In genomic region chr11:102531425-102531824, GRCm38 (mm10) we compare ENCODE assay signal across 20 mouse cellular contexts. TPM values are rescaled to one million over a fixed set of nuclear protein-coding genes. Genes with fewer than 3 reads are reported as not detected.
DNase-seq lines count a peak whose midpoint lies in the region; ATAC-seq and TF ChIP-seq lines count a peak whose summit lies in the region.
"Had no signal": no experiment of that assay in that cellular context is flagged by ENCODE, and none has a peak within 500 bp of the region (broad histone marks: within the 10 kb centered on the region; RNA-seq: fewer than 3 reads in every experiment).

No protein-coding gene starts in this region.

- no peak for TF ChIP-seq EP300 in heart, adult 2 months (IDR thresholded peaks at IDR 0.05; ENCODE audit: insufficient read depth, low read depth, low read length)
- no peak for TF ChIP-seq EP300 in heart, postnatal 0 days (IDR thresholded peaks at IDR 0.05; ENCODE audit: low read depth)
- TF ChIP-seq EP300 in liver, postnatal 0 days (IDR thresholded peaks at IDR 0.05; ENCODE audit: low read depth): no peak

- DNase-seq in heart, adult 2 months: no peak
- no peak for DNase-seq in heart, postnatal 36 days
- no peak for DNase-seq in heart, postnatal 0 days (ENCODE audit: low spot score)
- DNase-seq in heart, postnatal 10 days: no peak
- DNase-seq in liver, postnatal 0 days: no peak
- DNase-seq in liver, embryonic 11.5 days (ENCODE audit: low spot score): no peak
- peak; percentile 17 for DNase-seq in kidney, postnatal 36 days
- DNase-seq in left cerebral cortex, postnatal 25 days (ENCODE audit: low spot score in 2 of 2): no peak
- DNase-seq: adrenal gland, adult 2 months; cerebellum, adult 11-12 months; cerebellum, postnatal 36 days; liver; right cerebral cortex, adult 18-20 months had no signal

- H3K9ac ChIP-seq in heart, adult 2 months (ENCODE audit: low read depth, low read length): no peak overlapping the region
- no peak overlapping the region for H3K9ac ChIP-seq in heart, postnatal 0 days (replicated peaks; ENCODE audit: low read depth, low read length)
- H3K9ac ChIP-seq in liver, postnatal 0 days (replicated peaks): no peak overlapping the region
- no peak overlapping the region for H3K9ac ChIP-seq in liver, embryonic 11.5 days (ENCODE audit: low read depth, low read length)
- H3K9ac ChIP-seq: hindbrain, embryonic 14.5 days; lung, embryonic 15.5 days; stomach, embryonic 15.5 days had no signal

- no peak for TF ChIP-seq CTCF in heart, adult 2 months (IDR thresholded peaks at IDR 0.05)
- TF ChIP-seq CTCF in heart, postnatal 0 days (IDR thresholded peaks at IDR 0.05; ENCODE audit: low read depth): no peak
- no peak for TF ChIP-seq CTCF in liver, postnatal 0 days (IDR thresholded peaks at IDR 0.05; ENCODE audit: low read depth)

- ATAC-seq in heart, postnatal 0 days (ENCODE audit: insufficient read depth, low read depth): no peak
- no peak for ATAC-seq in liver, postnatal 0 days
- no peak for ATAC-seq in liver, embryonic 11.5 days (replicated peaks; ENCODE audit: low FRiP score)
- ATAC-seq: forebrain, embryonic 14.5 days had no signal

- no peaks in the 10 kb centered on the region for H3K9me3 ChIP-seq in heart, postnatal 0 days (replicated peaks; ENCODE audit: control insufficient read depth, low read length)
- no peaks in the 10 kb centered on the region for H3K9me3 ChIP-seq in liver, postnatal 0 days (ENCODE audit: low read length)
- no peaks in the 10 kb centered on the region for H3K9me3 ChIP-seq in liver, embryonic 11.5 days (ENCODE audit: control insufficient read depth, low read length)
- H3K9me3 ChIP-seq: lung, embryonic 15.5 days; megakaryocyte, embryonic 14.5 days; stomach, embryonic 15.5 days had no signal

- WGBS in heart, adult 2 months: 46% methylated on average over 5 of the region's 5 CpGs
- 25% methylated on average over 5 of the region's 5 CpGs for WGBS in heart, postnatal 0 days
- 55% methylated on average over 5 of the region's 5 CpGs for WGBS in liver, postnatal 0 days (ENCODE audit: insufficient replicate concordance)
- WGBS in liver, embryonic 11.5 days: 66% methylated on average over 5 of the region's 5 CpGs

- H3K4me3 ChIP-seq in heart, adult 2 months: no peak overlapping the region
- no peak overlapping the region for H3K4me3 ChIP-seq in heart, postnatal 0 days (ENCODE audit: low read depth, low read length)
- H3K4me3 ChIP-seq in liver, postnatal 0 days (ENCODE audit: low read depth, low read length): no peak overlapping the region
- no peak overlapping the region for H3K4me3 ChIP-seq in liver, embryonic 11.5 days (ENCODE audit: low read depth, low read length)
- H3K4me3 ChIP-seq: erythroblast, embryonic 14.5 days; lung, embryonic 15.5 days; megakaryocyte, embryonic 14.5 days; stomach, embryonic 15.5 days had no signal

- intact Hi-C loops in heart, adult 2 months (cut with DNase I): no loop called here
- intact Hi-C loops in heart, postnatal 36 days (cut with DNase I): no loop called here
- intact Hi-C loops in heart, postnatal 10 days (cut with DNase I): no loop called here
- intact Hi-C loops in left cerebral cortex, postnatal 25 days (cut with DNase I): no loop called here

- peaks cover 4% of the 10 kb centered on the region; the same call in 1 of the 2 replicates for H3K79me2 ChIP-seq in heart, adult 2 months (replicated peaks; ENCODE audit: control insufficient read depth, insufficient read depth, low read length)

- TF ChIP-seq POLR2A in heart, adult 2 months (IDR thresholded peaks at IDR 0.05; ENCODE audit: insufficient read depth, low read depth, low read length): no peak

- H3K27ac ChIP-seq in heart, adult 2 months: peak overlapping the region; percentile 40
- peak overlapping the region; percentile 25 for H3K27ac ChIP-seq in heart, postnatal 0 days (ENCODE audit: low read depth)
- peak overlapping the region; percentile 67 for H3K27ac ChIP-seq in liver, postnatal 0 days (ENCODE audit: low read depth)
- H3K27ac ChIP-seq in liver, embryonic 11.5 days (ENCODE audit: low read depth, low read length): no peak overlapping the region
- H3K27ac ChIP-seq: hindbrain, embryonic 14.5 days; lung, embryonic 15.5 days; stomach, embryonic 15.5 days had no signal

- H3K4me1 ChIP-seq in heart, adult 2 months (ENCODE audit: control insufficient read depth, insufficient read depth, low read length): peaks cover 4% of the 10 kb centered on the region
- H3K4me1 ChIP-seq in heart, postnatal 0 days (ENCODE audit: control insufficient read depth, insufficient read depth): no peaks in the 10 kb centered on the region
- no peaks in the 10 kb centered on the region for H3K4me1 ChIP-seq in liver, postnatal 0 days (ENCODE audit: insufficient read depth)
- H3K4me1 ChIP-seq in liver, embryonic 11.5 days (replicated peaks; ENCODE audit: control insufficient read depth, insufficient read depth, low read length): no peaks in the 10 kb centered on the region
- H3K4me1 ChIP-seq: stomach, embryonic 15.5 days had no signal

- peaks cover 5% of the 10 kb centered on the region for H3K36me3 ChIP-seq in heart, adult 2 months (ENCODE audit: control insufficient read depth, insufficient read depth, low read length)
- peaks cover 9% of the 10 kb centered on the region; the same call in 1 of the 2 replicates for H3K36me3 ChIP-seq in heart, postnatal 0 days (replicated peaks; ENCODE audit: control insufficient read depth, insufficient read depth, low read length)
- H3K36me3 ChIP-seq in liver, postnatal 0 days (replicated peaks; ENCODE audit: insufficient read depth, low read length): peaks cover 6% of the 10 kb centered on the region; the same call in 1 of the 2 replicates
- H3K36me3 ChIP-seq in liver, embryonic 11.5 days (ENCODE audit: control insufficient read depth, insufficient read depth, low read length): no peaks in the 10 kb centered on the region
- H3K36me3 ChIP-seq: stomach, embryonic 15.5 days had no signal

- H3K27me3 ChIP-seq in heart, adult 2 months (ENCODE audit: control insufficient read depth, insufficient read depth, low read length): no peaks in the 10 kb centered on the region
- H3K27me3 ChIP-seq in heart, postnatal 0 days (ENCODE audit: control insufficient read depth, insufficient read depth, low read length): no peaks in the 10 kb centered on the region
- H3K27me3 ChIP-seq in liver, postnatal 0 days (ENCODE audit: insufficient read depth, low read length): no peaks in the 10 kb centered on the region
- no peaks in the 10 kb centered on the region for H3K27me3 ChIP-seq in liver, embryonic 11.5 days (replicated peaks; ENCODE audit: control insufficient read depth, insufficient read depth, low read length)
- H3K27me3 ChIP-seq: lung, embryonic 15.5 days; megakaryocyte, embryonic 14.5 days; stomach, embryonic 15.5 days had no signal

- H3K4me2 ChIP-seq in heart, postnatal 0 days (ENCODE audit: low read depth, low read length): no peak overlapping the region
- peak overlapping the region; percentile 22; the same call in 1 of the 2 replicates for H3K4me2 ChIP-seq in liver, postnatal 0 days (ENCODE audit: low read depth, low read length)
- no peak overlapping the region for H3K4me2 ChIP-seq in liver, embryonic 11.5 days
- H3K4me2 ChIP-seq: hindbrain, embryonic 14.5 days; lung, embryonic 15.5 days; stomach, embryonic 15.5 days had no signal

RNA-seq across cellular contexts. Expression of gene Gpatch8, which starts 24.8 kb away (rescaled TPM):
- 10 to 100 TPM; 14.8 to 18.0 TPM for total RNA-seq in heart, adult 2 months (2021)
- polyA plus RNA-seq in heart, adult 2 months (2012; rRNA removed): 11.7 and 16.8 TPM in 2 replicates
- total RNA-seq in heart, postnatal 36 days (2021): 10 to 100 TPM; 18.0 to 21.9 TPM
- total RNA-seq in heart, postnatal 0 days (2014; rRNA removed; ENCODE audit: low replicate concordance): 13.5 and 40.8 TPM in 2 replicates
- polyA plus RNA-seq in heart, postnatal 0 days (2015; fragmentation: Nextera tagmentation; extraction: Ambion mirVana): 23.2 and 25.8 TPM in 2 replicates
- total RNA-seq in heart, postnatal 10 days (2021): 10 to 100 TPM; 25.2 to 28.2 TPM
- polyA plus RNA-seq in liver, postnatal 0 days (2015; fragmentation: Nextera tagmentation; extraction: Ambion mirVana): 11.1 and 12.2 TPM in 2 replicates
- 30.0 and 35.4 TPM in 2 replicates for polyA plus RNA-seq in liver, embryonic 11.5 days (2014; fragmentation: Nextera tagmentation; extraction: Ambion mirVana)
- 10 to 100 TPM; 46.6 to 55.7 TPM for total RNA-seq in left cerebral cortex, postnatal 25 days (2021)

RNA-seq across cellular contexts. Expression of gene Gm11627, which starts 47.8 kb away (rescaled TPM):
- 1 to 10 TPM; 1.2 to 1.5 TPM for total RNA-seq in heart, adult 2 months (2021)
- polyA plus RNA-seq in heart, adult 2 months (2012; rRNA removed): 4.0 and 4.9 TPM in 2 replicates
- total RNA-seq in heart, postnatal 36 days (2021): 1 to 10 TPM; 1.4 to 1.5 TPM
- total RNA-seq in heart, postnatal 0 days (2014; rRNA removed; ENCODE audit: low replicate concordance): 7.9 TPM in 1 of 2 replicates, not detected in the other
- polyA plus RNA-seq in heart, postnatal 0 days (2015; fragmentation: Nextera tagmentation; extraction: Ambion mirVana): 9.2 and 12.0 TPM in 2 replicates
- 1 to 10 TPM; 1.7 to 2.8 TPM for total RNA-seq in heart, postnatal 10 days (2021)
- not detected in 2 replicates for polyA plus RNA-seq in liver, postnatal 0 days (2015; fragmentation: Nextera tagmentation; extraction: Ambion mirVana)
- polyA plus RNA-seq in liver, embryonic 11.5 days (2014; fragmentation: Nextera tagmentation; extraction: Ambion mirVana): 1.2 and 1.4 TPM in 2 replicates
- 1 to 10 TPM; 3.8 to 6.0 TPM for total RNA-seq in left cerebral cortex, postnatal 25 days (2021)
- polyA plus RNA-seq: adrenal gland, adult 2 months; erythroblast, embryonic 14.5 days; spleen, adult 2 months had no signal

Comparison
In these comparisons a context has a peak if more than half of its experiments do, and no peak if none do; other contexts are left out.
1. DNase-seq: peak in kidney, postnatal 36 days (2 of 2); none in heart, adult 2 months (0 of 2), heart, postnatal 36 days (0 of 2), heart, postnatal 0 days (single experiment), heart, postnatal 10 days (0 of 2), liver, postnatal 0 days (single experiment), liver, embryonic 11.5 days (single experiment) and left cerebral cortex, postnatal 25 days (0 of 2).